Mouse (Mus musculus): ENCODE data around the gene Gnb1l. TPM values are rescaled to one million over a fixed set of nuclear protein-coding genes. Genes with fewer than 3 reads are reported as not detected.

Gene Gnb1l
- polyA plus RNA-seq, 1 experiment from 2014 or later: 21.4 TPM

DNA sequence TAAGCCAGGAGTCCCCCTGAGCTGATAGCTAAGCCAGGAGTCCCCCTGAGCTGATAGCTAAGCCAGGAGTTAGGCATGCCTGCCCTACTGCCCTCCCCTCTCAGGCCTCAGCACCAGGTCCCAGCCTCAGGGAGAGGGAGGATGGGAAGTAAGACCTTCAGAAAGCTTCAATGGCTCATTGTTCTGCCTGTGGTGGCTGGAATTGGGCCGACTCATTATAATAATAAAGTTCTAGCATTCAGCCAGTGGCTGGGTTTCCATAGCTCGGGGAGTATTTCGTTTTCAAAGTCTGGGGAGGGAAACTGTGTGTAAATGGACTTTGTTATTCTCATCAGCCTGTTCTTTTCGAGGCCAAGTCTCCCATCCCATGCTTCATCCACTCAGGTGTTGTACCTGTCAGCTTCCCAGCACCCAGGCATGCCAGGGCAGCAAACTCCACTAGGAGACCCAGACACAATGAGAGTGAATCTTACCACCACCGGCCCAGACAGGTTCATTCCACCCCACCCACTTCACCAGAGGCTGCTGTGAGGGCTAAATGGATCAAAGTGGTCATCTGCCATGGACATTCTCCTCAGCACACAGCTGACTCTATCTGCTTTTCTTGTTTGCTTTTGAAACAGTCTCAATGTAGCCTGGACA lies 13.6 kb upstream of the Gnb1l start:
- no peaks in the 10 kb centered on the region for H3K27me3 ChIP-seq
- H3K9ac ChIP-seq: peak overlapping the region; percentile 19; the same call in 1 of the 2 replicates
- H3K36me3 ChIP-seq: no peaks in the 10 kb centered on the region
- WGBS: 50% methylated on average over 5 of the region's 5 CpGs
- H3K4me1 ChIP-seq: peaks cover 28% of the 10 kb centered on the region
- H3K9me3 ChIP-seq: no peaks in the 10 kb centered on the region
- ATAC-seq (ENCODE audit: low FRiP score, low read depth): no peak
- no peak overlapping the region for H3K4me2 ChIP-seq (replicated peaks)
- H3K27ac ChIP-seq: peak overlapping the region; percentile 28; the same call in 1 of the 2 replicates
- no peak overlapping the region for H3K4me3 ChIP-seq

DNA sequence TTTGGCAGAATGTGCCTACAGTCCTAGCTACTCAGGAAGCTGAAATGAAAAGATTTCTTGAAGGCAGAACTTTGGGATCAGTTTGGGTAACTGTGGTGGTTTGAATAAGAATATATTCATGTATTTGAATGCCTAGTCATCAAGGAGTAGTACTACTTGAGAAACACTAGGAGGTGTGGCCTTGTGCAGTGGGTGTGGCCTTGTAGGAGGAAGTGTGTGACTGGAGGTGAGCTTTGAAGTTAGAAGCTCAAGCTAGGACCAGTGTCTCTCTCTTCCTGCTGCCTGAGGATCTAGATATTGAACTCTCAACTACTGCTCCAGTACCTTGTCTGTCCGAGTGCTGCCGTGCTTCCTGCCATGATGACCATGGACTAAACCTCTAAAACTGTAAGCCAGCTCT lies 12.4 kb upstream of the Gnb1l start:
- 93% methylated on average over 2 of the region's 2 CpGs for WGBS
- no peak for ATAC-seq (ENCODE audit: low FRiP score, low read depth)

DNA sequence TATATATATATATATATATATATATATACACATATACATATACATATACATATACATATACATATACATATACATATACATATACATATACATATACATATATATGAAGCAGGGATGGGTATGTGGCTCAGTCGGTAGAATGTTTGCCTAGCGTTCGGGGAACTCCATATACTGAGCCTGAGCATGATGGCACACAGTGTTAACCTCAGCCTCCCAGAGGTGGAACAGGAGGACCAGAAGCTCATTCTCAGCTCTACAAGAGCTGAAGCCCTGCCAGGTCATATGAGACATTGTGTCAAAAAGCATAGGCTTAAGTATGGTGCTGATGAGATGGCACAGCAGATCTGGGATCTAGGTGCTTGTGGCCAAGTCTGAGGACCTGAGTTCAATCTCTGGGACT lies 8.2 kb upstream of the Gnb1l start:
- peaks cover under 1% of the 10 kb centered on the region; the same call in 1 of the 2 replicates for H3K4me1 ChIP-seq
- ATAC-seq (ENCODE audit: low FRiP score, low read depth): no peak
- no peak overlapping the region for H3K9ac ChIP-seq
- no peaks in the 10 kb centered on the region for H3K9me3 ChIP-seq
- H3K27me3 ChIP-seq: no peaks in the 10 kb centered on the region
- WGBS: 94% methylated on average over 3 of the region's 3 CpGs
- no peak overlapping the region for H3K4me2 ChIP-seq (replicated peaks)
- H3K27ac ChIP-seq: no peak overlapping the region
- no peak overlapping the region for H3K4me3 ChIP-seq
- no peaks in the 10 kb centered on the region for H3K36me3 ChIP-seq

More for the DNA sequence above, 12.4 kb upstream of the Gnb1l start:
- Histone ChIP-seq H3K4me2 (replicated peaks) (no peak overlapping the region), H3K4me1 (peaks cover 20% of the 10 kb centered on the region), H3K27me3 (no peaks in the 10 kb centered on the region), H3K9me3 (no peaks in the 10 kb centered on the region), H3K27ac (no peak overlapping the region), H3K4me3 (no peak overlapping the region), H3K9ac (no peak overlapping the region), H3K36me3 (no peaks in the 10 kb centered on the region)

DNA sequence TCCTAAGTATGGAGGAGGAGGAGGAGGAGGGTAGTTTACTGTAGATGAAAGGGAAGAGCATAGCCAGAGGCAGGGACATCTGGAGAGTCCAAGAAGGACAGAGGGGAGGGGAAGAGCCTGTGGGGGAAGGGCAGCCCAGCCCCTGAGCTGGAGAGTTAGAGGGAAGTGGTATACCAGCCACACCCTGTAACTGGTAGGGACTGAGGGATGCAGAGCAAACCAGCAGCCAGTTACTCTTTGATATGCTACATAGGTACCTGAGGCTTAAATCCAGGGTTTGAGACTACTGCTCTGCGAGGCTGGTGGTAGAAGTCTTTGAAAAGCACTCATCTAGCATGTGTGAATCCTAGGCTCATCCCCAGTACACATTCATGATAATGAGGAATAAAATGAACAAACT lies 7.6 kb upstream of the Gnb1l start:
- Histone ChIP-seq H3K4me3 (no peak overlapping the region), H3K27me3 (no peaks in the 10 kb centered on the region), H3K9ac (no peak overlapping the region), H3K4me1 (no peaks in the 10 kb centered on the region), H3K9me3 (no peaks in the 10 kb centered on the region), H3K4me2 (replicated peaks) (no peak overlapping the region), H3K36me3 (no peaks in the 10 kb centered on the region), H3K27ac (no peak overlapping the region)
- no peak for ATAC-seq (ENCODE audit: low FRiP score, low read depth)
- WGBS: 59% methylated on average over 1 of the region's 1 CpGs

DNA sequence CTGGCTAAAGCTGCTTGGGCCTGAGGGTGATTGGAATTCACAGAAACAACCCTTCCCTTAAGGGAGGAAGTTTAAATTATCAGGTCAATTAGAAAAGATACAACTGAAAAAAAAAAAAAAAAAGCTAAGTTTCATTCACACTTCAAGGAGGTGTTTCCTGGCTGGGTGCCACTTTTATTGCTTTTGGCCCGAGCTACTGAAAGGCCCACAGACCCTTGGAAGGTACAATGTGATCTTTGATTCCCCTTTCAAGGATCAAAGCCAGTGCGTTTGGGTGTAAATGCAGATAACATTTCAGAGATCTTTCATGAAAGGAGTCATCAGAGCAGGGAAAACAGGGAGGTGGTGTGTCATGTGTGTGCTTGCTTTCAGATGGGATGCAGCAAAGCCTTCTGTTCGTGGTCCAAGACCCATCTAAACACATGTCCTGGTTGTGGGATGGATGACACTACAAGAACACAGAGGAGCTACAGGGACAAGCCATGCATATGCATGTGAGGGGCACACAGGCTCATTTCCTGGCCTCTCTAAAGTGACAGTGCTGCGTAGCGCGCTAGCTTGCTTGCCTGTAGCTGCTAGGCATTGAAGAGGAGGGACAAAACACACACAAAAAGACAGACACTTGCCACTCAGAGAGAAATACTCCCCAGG lies 523 bp upstream of the Gnb1l start:
- H3K4me2 ChIP-seq (replicated peaks): peak overlapping the region; percentile 89
- peaks cover 25% of the 10 kb centered on the region for H3K4me1 ChIP-seq
- peaks cover 22% of the 10 kb centered on the region for H3K36me3 ChIP-seq
- no peaks in the 10 kb centered on the region for H3K9me3 ChIP-seq
- no peaks in the 10 kb centered on the region for H3K27me3 ChIP-seq
- 7% methylated on average over 6 of the region's 6 CpGs for WGBS
- ATAC-seq (ENCODE audit: low FRiP score, low read depth): no peak; the same call in 1 of the 2 replicates
- peak overlapping the region; percentile 84 for H3K9ac ChIP-seq
- H3K27ac ChIP-seq: peak overlapping the region; percentile 87
- H3K4me3 ChIP-seq: peak overlapping the region; percentile 78

DNA sequence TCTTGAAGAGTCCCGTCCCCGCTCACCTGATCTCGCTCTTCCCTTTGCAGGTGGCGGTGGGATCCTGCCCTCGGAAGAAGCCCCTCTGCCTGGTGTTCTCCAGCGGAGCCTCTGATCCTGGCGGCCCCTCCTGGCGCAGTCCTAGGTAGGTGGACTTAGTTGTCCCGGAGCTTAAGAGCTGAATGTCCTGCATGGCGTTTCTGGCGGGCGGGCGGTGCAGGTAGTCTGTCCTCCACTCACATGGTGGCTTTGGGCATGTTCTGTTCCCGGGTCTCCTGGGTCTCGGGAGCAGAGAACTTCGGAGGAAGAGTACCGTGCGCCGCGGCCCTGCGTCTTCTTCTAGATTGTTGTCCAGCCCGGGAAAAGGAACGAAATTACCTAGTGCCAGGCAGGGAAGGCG lies 483 bp downstream of the Gnb1l start:
- Histone ChIP-seq H3K9me3 (no peaks in the 10 kb centered on the region), H3K9ac (peak overlapping the region; percentile 84), H3K27ac (peak overlapping the region; percentile 48), H3K36me3 (peaks cover 28% of the 10 kb centered on the region), H3K4me1 (peaks cover 25% of the 10 kb centered on the region), H3K27me3 (no peaks in the 10 kb centered on the region), H3K4me3 (peak overlapping the region; percentile 78), H3K4me2 (replicated peaks) (peak overlapping the region; percentile 89)
- WGBS: under 1% methylated on average over 24 of the region's 24 CpGs
- no peak for ATAC-seq (ENCODE audit: low FRiP score, low read depth)

DNA sequence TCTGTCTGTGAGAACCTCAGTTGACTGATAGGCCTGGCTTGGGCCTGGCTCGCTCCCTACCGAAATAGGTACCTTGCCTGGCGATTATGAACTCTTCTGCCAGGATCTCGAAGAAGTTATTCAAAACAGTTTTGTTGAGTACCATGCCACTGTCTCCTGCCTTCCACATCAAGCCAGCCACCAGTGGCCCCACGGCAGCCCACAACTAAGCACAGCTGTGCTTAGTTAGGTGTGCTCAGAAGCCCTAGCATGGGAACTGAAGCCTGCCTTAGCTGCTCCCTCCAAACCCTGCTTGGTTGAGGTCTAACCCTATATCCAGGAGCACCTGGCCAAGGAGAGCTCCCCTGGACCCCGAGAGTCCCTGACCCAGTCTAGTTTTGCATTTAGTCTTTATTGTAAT lies 3.0 kb downstream of the Gnb1l start:
- WGBS: 93% methylated on average over 6 of the region's 6 CpGs
- no peak for ATAC-seq (ENCODE audit: low FRiP score, low read depth)

DNA sequence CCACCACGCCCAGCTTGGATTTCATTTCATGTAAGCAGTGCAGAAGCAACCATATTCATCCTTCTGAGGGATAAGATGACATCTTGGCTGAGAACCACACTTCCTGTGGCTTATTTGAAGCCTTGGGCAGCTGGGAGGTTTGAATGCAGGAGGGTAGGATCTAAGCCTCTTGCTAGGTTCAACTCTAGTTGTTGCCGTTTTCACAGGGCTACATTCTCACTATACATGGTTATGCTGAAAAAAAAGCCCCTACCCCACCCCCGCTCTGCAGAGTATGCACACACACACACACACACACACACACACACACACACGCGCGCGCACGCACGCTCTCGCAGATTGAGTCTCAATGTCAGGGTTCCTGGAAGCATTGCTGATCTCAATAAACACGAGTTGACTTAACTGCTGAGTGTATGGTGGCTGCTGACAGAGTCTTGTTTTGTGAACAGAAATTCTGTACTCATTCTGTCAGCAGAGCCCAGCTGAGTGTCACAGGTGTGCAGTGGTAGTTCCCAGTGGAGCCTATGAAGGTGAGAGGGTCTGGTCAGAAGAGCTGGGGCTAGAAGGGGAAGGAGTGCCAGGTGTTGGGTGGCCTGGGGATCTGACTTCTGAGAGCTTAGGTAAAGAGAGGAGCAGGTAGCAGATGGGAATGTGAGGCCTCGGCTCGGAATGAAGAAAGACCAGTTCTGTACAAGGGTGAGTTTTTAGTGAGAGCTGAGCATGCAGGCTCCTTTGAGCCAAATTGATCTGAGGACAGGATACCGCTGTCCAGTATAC lies 5.2 kb downstream of the Gnb1l start:
- H3K27me3 ChIP-seq: no peaks in the 10 kb centered on the region
- peaks cover 37% of the 10 kb centered on the region for H3K36me3 ChIP-seq
- peaks cover 35% of the 10 kb centered on the region for H3K4me1 ChIP-seq
- no peaks in the 10 kb centered on the region for H3K9me3 ChIP-seq
- no peak for ATAC-seq (ENCODE audit: low FRiP score, low read depth)
- no peak overlapping the region for H3K4me3 ChIP-seq
- H3K4me2 ChIP-seq (replicated peaks): no peak overlapping the region
- 89% methylated on average over 14 of the region's 14 CpGs for WGBS
- H3K27ac ChIP-seq: no peak overlapping the region
- no peak overlapping the region for H3K9ac ChIP-seq

More for the DNA sequence above, 3.0 kb downstream of the Gnb1l start:
- Histone ChIP-seq H3K4me3 (no peak overlapping the region), H3K27me3 (no peaks in the 10 kb centered on the region), H3K4me2 (replicated peaks) (no peak overlapping the region), H3K9me3 (no peaks in the 10 kb centered on the region), H3K36me3 (peaks cover 37% of the 10 kb centered on the region), H3K4me1 (peaks cover 27% of the 10 kb centered on the region), H3K9ac (no peak overlapping the region; the same call in 1 of the 2 replicates), H3K27ac (no peak overlapping the region)

DNA sequence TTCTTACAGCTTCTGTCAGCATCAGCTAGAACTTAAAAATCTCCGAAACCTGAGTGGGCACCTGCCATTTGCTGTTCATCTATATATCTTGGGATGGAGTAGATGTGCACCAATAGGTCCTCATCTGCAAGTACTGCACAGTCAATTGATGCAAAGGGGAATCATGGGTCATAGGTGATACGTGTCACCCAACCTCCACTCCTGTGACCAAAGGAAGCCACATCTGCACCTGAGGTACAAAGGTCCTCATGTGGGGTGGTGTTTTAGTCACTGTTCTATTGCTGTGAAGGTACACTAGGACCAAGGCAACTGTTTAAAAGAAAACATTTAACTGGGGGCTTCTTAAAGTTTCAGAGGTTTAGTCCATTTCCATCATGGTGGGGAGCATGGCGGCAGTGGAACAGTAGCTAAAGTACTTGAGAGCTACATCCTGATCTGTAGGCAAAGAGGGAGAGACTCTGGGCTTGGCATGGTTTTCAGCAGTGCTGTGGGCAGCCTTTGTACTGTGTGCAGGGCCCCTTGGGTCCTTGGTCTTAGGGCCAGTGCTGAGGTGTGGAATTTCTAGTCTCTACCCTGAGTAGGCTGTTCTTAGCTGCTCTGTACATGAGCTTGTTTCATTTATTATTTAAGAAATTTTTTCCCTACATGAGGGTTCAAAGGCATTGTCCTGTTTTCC lies 8.1 kb downstream of the Gnb1l start:
- Histone ChIP-seq H3K27me3 (no peaks in the 10 kb centered on the region), H3K36me3 (peaks cover 22% of the 10 kb centered on the region), H3K9me3 (no peaks in the 10 kb centered on the region), H3K9ac (no peak overlapping the region), H3K4me1 (peaks cover 27% of the 10 kb centered on the region; the same call in 1 of the 2 replicates), H3K4me2 (replicated peaks) (no peak overlapping the region), H3K27ac (no peak overlapping the region), H3K4me3 (no peak overlapping the region)
- WGBS: 95% methylated on average over 3 of the region's 3 CpGs
- ATAC-seq (ENCODE audit: low FRiP score, low read depth): no peak

DNA sequence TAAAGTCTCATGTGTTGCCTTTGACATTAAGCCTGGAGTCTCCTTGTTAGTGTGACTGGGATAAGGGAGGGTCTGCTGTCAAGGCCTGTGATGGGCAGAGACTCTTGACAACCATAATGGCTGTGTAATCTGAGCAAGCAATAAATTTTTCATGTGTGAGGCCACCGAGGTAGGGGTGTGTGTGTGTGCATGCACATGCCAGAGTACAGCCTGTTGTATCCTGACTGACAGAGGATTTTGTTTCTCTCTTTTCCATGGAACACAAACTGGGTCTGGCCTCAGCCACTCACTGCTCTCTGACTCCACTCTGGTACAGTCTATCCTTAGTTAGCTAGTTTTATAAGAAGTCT lies 8.7 kb downstream of the Gnb1l start:
- no peaks in the 10 kb centered on the region for H3K27me3 ChIP-seq
- 19% methylated on average over 1 of the region's 1 CpGs for WGBS
- no peak overlapping the region for H3K27ac ChIP-seq
- H3K4me1 ChIP-seq: peaks cover 23% of the 10 kb centered on the region; the same call in 1 of the 2 replicates
- H3K9me3 ChIP-seq: no peaks in the 10 kb centered on the region
- no peak overlapping the region for H3K4me2 ChIP-seq (replicated peaks)
- peak; percentile 44; the same call in 1 of the 2 replicates for ATAC-seq (ENCODE audit: low FRiP score, low read depth)
- no peak overlapping the region for H3K4me3 ChIP-seq
- H3K9ac ChIP-seq: no peak overlapping the region
- H3K36me3 ChIP-seq: peaks cover 17% of the 10 kb centered on the region

DNA sequence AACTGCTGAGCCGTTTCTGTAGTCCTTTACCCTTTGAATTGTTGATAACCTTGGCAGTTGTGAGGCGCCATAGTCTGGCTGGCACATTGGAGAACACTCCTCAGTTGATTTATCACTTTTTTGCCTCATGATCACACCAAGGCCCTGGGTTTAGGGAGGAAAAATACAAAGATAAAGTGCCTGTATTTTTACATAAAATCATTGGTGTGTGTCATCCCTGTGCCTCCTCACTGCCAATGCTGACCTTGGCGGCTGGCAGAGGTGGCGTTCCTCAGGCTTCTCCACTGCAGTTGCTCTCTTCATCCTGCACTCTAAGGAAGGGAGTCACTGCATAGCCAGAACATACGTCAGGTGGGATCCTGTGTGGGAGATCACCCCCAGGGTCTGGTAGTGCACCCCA lies 13.2 kb downstream of the Gnb1l start:
- H3K4me3 ChIP-seq: no peak overlapping the region
- H3K4me2 ChIP-seq (replicated peaks): no peak overlapping the region
- H3K9ac ChIP-seq: no peak overlapping the region
- no peak overlapping the region for H3K27ac ChIP-seq
- no peaks in the 10 kb centered on the region for H3K9me3 ChIP-seq
- H3K36me3 ChIP-seq: no peaks in the 10 kb centered on the region
- peaks cover 18% of the 10 kb centered on the region; the same call in 1 of the 2 replicates for H3K4me1 ChIP-seq
- no peak for ATAC-seq (ENCODE audit: low FRiP score, low read depth)
- H3K27me3 ChIP-seq: no peaks in the 10 kb centered on the region
- WGBS: 81% methylated on average over 5 of the region's 5 CpGs

DNA sequence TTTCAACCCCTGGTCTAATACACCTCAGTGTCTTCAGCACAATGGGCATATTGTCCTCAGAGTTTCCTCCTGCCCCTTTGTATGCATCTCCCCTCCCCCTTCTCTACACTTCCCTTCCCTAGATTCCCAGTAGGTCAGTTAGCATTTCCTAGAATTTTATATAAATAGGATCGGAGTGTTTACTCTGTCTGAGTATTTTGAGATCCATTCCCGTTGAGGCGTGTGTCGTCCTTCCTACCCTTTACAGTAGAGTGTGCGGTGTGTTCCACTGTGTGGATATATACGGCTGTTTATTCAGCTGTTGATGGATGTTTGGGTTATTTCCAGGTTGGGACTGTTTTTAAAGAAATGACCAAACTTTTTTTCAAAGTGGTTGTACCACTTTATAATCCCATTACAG lies 15.0 kb downstream of the Gnb1l start:
- 67% methylated on average over 6 of the region's 6 CpGs for WGBS
- Histone ChIP-seq H3K4me3 (no peak overlapping the region), H3K4me2 (replicated peaks) (no peak overlapping the region), H3K27ac (no peak overlapping the region), H3K9me3 (no peaks in the 10 kb centered on the region), H3K36me3 (no peaks in the 10 kb centered on the region), H3K4me1 (peaks cover 7% of the 10 kb centered on the region; the same call in 1 of the 2 replicates), H3K9ac (no peak overlapping the region), H3K27me3 (no peaks in the 10 kb centered on the region)
- no peak for ATAC-seq (ENCODE audit: low FRiP score, low read depth)

All from limb, embryonic 13.5 days (tissue).